Comparison of ENCODE assay signal across 9 mouse cellular contexts in genomic region chr2:27039286-27039685, GRCm38 (mm10). TPM values are rescaled to one million over a fixed set of nuclear protein-coding genes. Genes with fewer than 3 reads are reported as not detected.
DNase-seq lines count a peak whose midpoint lies in the region; ATAC-seq and TF ChIP-seq lines count a peak whose summit lies in the region.
"Had no signal": no experiment of that assay in that cellular context is flagged by ENCODE, and none has a peak within 500 bp of the region (broad histone marks: within the 10 kb centered on the region; RNA-seq: fewer than 3 reads in every experiment).

No protein-coding gene starts in this region.

- no peak for TF ChIP-seq POLR2A in thymus, adult 2 months (IDR thresholded peaks at IDR 0.05; ENCODE audit: control insufficient read depth, extremely low read depth, insufficient read depth, low read length, poor library complexity)

- WGBS in forebrain, embryonic 13.5 days, result 5% methylated on average over 1 of the region's 1 CpGs
- 7% methylated on average over 1 of the region's 1 CpGs for WGBS in forebrain, embryonic 16.5 days
- 13% methylated on average over 1 of the region's 1 CpGs for WGBS in thymus, adult 2 months
- 17% methylated on average over 1 of the region's 1 CpGs for WGBS in midbrain, embryonic 13.5 days

- no peak overlapping the region for H3K4me3 ChIP-seq in forebrain, embryonic 13.5 days
- no peak overlapping the region for H3K4me3 ChIP-seq in forebrain, embryonic 16.5 days (replicated peaks; ENCODE audit: low read length)
- no peak overlapping the region for H3K4me3 ChIP-seq in thymus, adult 2 months (ENCODE audit: control insufficient read depth, insufficient read depth, low read length)
- no peak overlapping the region for H3K4me3 ChIP-seq in midbrain, embryonic 13.5 days (replicated peaks)

- TF ChIP-seq CTCF in thymus, adult 2 months (IDR thresholded peaks at IDR 0.05; ENCODE audit: borderline replicate concordance, control insufficient read depth, extremely low read depth, insufficient read depth, low read length, poor library complexity), result 0 out of 2 replicates have a peak, but pooled peaks have one; percentile 32

- no peaks in the 10 kb centered on the region for H3K9me3 ChIP-seq in forebrain, embryonic 13.5 days (replicated peaks)
- no peaks in the 10 kb centered on the region for H3K9me3 ChIP-seq in forebrain, embryonic 16.5 days (ENCODE audit: control insufficient read depth, low read length)
- H3K9me3 ChIP-seq in midbrain, embryonic 13.5 days, result no peaks in the 10 kb centered on the region

- no peaks in the 10 kb centered on the region for H3K4me1 ChIP-seq in forebrain, embryonic 13.5 days
- H3K4me1 ChIP-seq in forebrain, embryonic 16.5 days (replicated peaks; ENCODE audit: control insufficient read depth, insufficient read depth, low read length), result 0 out of 2 replicates have a peak, but pooled peaks cover 4% of the 10 kb centered on the region
- no peaks in the 10 kb centered on the region for H3K4me1 ChIP-seq in thymus, adult 2 months (replicated peaks; ENCODE audit: control insufficient read depth, insufficient read depth, low read length)
- H3K4me1 ChIP-seq in midbrain, embryonic 13.5 days (replicated peaks), result no peaks in the 10 kb centered on the region

- no peak overlapping the region for H3K27ac ChIP-seq in forebrain, embryonic 13.5 days
- H3K27ac ChIP-seq in forebrain, embryonic 16.5 days (ENCODE audit: low read length), result no peak overlapping the region
- H3K27ac ChIP-seq in thymus, adult 2 months (ENCODE audit: control insufficient read depth, insufficient read depth, low read length), result no peak overlapping the region
- H3K27ac ChIP-seq in midbrain, embryonic 13.5 days, result no peak overlapping the region

- no peak overlapping the region for H3K4me2 ChIP-seq in forebrain, embryonic 13.5 days
- H3K4me2 ChIP-seq in forebrain, embryonic 16.5 days (ENCODE audit: low read length), result no peak overlapping the region
- H3K4me2 ChIP-seq in midbrain, embryonic 13.5 days (replicated peaks), result no peak overlapping the region

- no peaks in the 10 kb centered on the region for H3K27me3 ChIP-seq in forebrain, embryonic 13.5 days
- no peaks in the 10 kb centered on the region for H3K27me3 ChIP-seq in forebrain, embryonic 16.5 days (replicated peaks; ENCODE audit: control insufficient read depth, insufficient read depth, low read length)
- no peaks in the 10 kb centered on the region for H3K27me3 ChIP-seq in thymus, adult 2 months (ENCODE audit: control insufficient read depth, insufficient read depth, low read length)
- H3K27me3 ChIP-seq in midbrain, embryonic 13.5 days, result peaks cover 5% of the 10 kb centered on the region; the same call in 1 of the 2 replicates

- DNase-seq in thymus, adult 2 months, result peak; percentile 31
- DNase-seq in thymus, adult 18-20 months, result no peak
- DNase-seq in kidney, postnatal 25 days, result peak; percentile 72 to 80
- no peak for DNase-seq in frontal cortex, postnatal 10 days (ENCODE audit: low spot score in 2 of 2)

- no peaks in the 10 kb centered on the region for H3K36me3 ChIP-seq in forebrain, embryonic 13.5 days (ENCODE audit: poor library complexity, severe bottlenecking)
- no peaks in the 10 kb centered on the region for H3K36me3 ChIP-seq in forebrain, embryonic 16.5 days (ENCODE audit: control insufficient read depth, insufficient read depth)
- H3K36me3 ChIP-seq in thymus, adult 2 months (ENCODE audit: control insufficient read depth, insufficient read depth, low read length), result no peaks in the 10 kb centered on the region
- no peaks in the 10 kb centered on the region for H3K36me3 ChIP-seq in midbrain, embryonic 13.5 days

- H3K9ac ChIP-seq in forebrain, embryonic 13.5 days, result 0 out of 2 replicates have a peak overlapping the region, but pooled peaks have one; percentile 12
- no peak overlapping the region for H3K9ac ChIP-seq in forebrain, embryonic 16.5 days (replicated peaks; ENCODE audit: low read depth, low read length)
- no peak overlapping the region for H3K9ac ChIP-seq in midbrain, embryonic 13.5 days (replicated peaks)

- ATAC-seq in forebrain, embryonic 13.5 days, result no peak; the same call in 1 of the 2 replicates
- ATAC-seq in forebrain, embryonic 16.5 days, result no peak
- no peak for ATAC-seq in frontal cortex, adult (ENCODE audit: low TSS enrichment)
- no peak for ATAC-seq in midbrain, embryonic 13.5 days

RNA-seq across cellular contexts. Expression of gene Slc2a6, which starts 11.5 kb away (rescaled TPM):
- polyA plus RNA-seq in forebrain, embryonic 13.5 days (2015; fragmentation: Nextera tagmentation; extraction: Ambion mirVana), result 2.0 and 2.6 TPM in 2 replicates
- 6.1 and 7.1 TPM in 2 replicates for polyA plus RNA-seq in forebrain, embryonic 16.5 days (2015; fragmentation: Nextera tagmentation; extraction: Ambion mirVana)
- polyA plus RNA-seq in thymus, adult 2 months (2012; rRNA removed), result 14.0 and 17.5 TPM in 2 replicates
- polyA plus RNA-seq in midbrain, embryonic 13.5 days (2015; fragmentation: Nextera tagmentation; extraction: Ambion mirVana), result 3.6 and 3.8 TPM in 2 replicates

RNA-seq across cellular contexts. Expression of gene Cacfd1, which starts 29.6 kb away (rescaled TPM):
- 115 and 125 TPM in 2 replicates for polyA plus RNA-seq in forebrain, embryonic 13.5 days (2015; fragmentation: Nextera tagmentation; extraction: Ambion mirVana)
- polyA plus RNA-seq in forebrain, embryonic 16.5 days (2015; fragmentation: Nextera tagmentation; extraction: Ambion mirVana), result 109 and 125 TPM in 2 replicates
- polyA plus RNA-seq in thymus, adult 2 months (2012; rRNA removed), result 58.9 and 63.9 TPM in 2 replicates
- polyA plus RNA-seq in midbrain, embryonic 13.5 days (2015; fragmentation: Nextera tagmentation; extraction: Ambion mirVana), result 130 and 132 TPM in 2 replicates

RNA-seq across cellular contexts. Expression of gene Mymk, which starts 32.7 kb away (rescaled TPM):
- polyA plus RNA-seq in forebrain, embryonic 13.5 days (2015; fragmentation: Nextera tagmentation; extraction: Ambion mirVana), result not detected in 2 replicates
- not detected in 2 replicates for polyA plus RNA-seq in forebrain, embryonic 16.5 days (2015; fragmentation: Nextera tagmentation; extraction: Ambion mirVana)
- polyA plus RNA-seq in thymus, adult 2 months (2012; rRNA removed), result 0.61 and 0.81 TPM in 2 replicates
- not detected in 2 replicates for polyA plus RNA-seq in midbrain, embryonic 13.5 days (2015; fragmentation: Nextera tagmentation; extraction: Ambion mirVana)
- polyA plus RNA-seq: stomach, embryonic 14.5 days had no signal

RNA-seq across cellular contexts. Expression of gene Adamtsl2, which starts 39.9 kb away (rescaled TPM):
- 5.7 and 7.6 TPM in 2 replicates for polyA plus RNA-seq in forebrain, embryonic 13.5 days (2015; fragmentation: Nextera tagmentation; extraction: Ambion mirVana)
- polyA plus RNA-seq in forebrain, embryonic 16.5 days (2015; fragmentation: Nextera tagmentation; extraction: Ambion mirVana), result 11.6 and 14.2 TPM in 2 replicates
- 16.1 and 16.5 TPM in 2 replicates for polyA plus RNA-seq in thymus, adult 2 months (2012; rRNA removed)
- polyA plus RNA-seq in midbrain, embryonic 13.5 days (2015; fragmentation: Nextera tagmentation; extraction: Ambion mirVana), result 6.0 and 6.9 TPM in 2 replicates

Comparison
In these comparisons a context has a peak if more than half of its experiments do, and no peak if none do; other contexts are left out.
1. DNase-seq: peak in thymus, adult 2 months (single experiment) and kidney, postnatal 25 days (2 of 2); none in thymus, adult 18-20 months (0 of 2) and frontal cortex, postnatal 10 days (0 of 2).